Mouse (Mus musculus): ENCODE results near the gene Cops4. TPM values are rescaled to one million over a fixed set of nuclear protein-coding genes. Genes with fewer than 3 reads are reported as not detected.

Cops4 gene
- polyA plus RNA-seq, 1 experiment from 2014 or later, result 210 TPM

- Histone ChIP-seq H3K9ac (no peak overlapping the region), H3K36me3 (no peaks in the 10 kb centered on the region), H3K27ac (no peak overlapping the region), H3K4me1 (no peaks in the 10 kb centered on the region), H3K4me2 (no peak overlapping the region), H3K4me3 (no peak overlapping the region), H3K9me3 (no peaks in the 10 kb centered on the region), H3K27me3 (no peaks in the 10 kb centered on the region)
- 91% methylated on average over 5 of the region's 5 CpGs for WGBS
- no peak for ATAC-seq (ENCODE audit: insufficient number of reproducible peaks, insufficient read depth, low FRiP score, low TSS enrichment, low read depth)
These were observed 64.3 kb downstream of the Cops4 start for GRCm38 (mm10) chr5:100582435-100582826.

- WGBS, result 85% methylated on average over 7 of the region's 7 CpGs
- no peak overlapping the region for H3K9ac ChIP-seq
- H3K27ac ChIP-seq, result no peak overlapping the region
- no peaks in the 10 kb centered on the region for H3K9me3 ChIP-seq
- no peaks in the 10 kb centered on the region for H3K4me1 ChIP-seq
- H3K36me3 ChIP-seq, result no peaks in the 10 kb centered on the region
- H3K27me3 ChIP-seq, result no peaks in the 10 kb centered on the region
- H3K4me3 ChIP-seq, result no peak overlapping the region
- no peak overlapping the region for H3K4me2 ChIP-seq
- ATAC-seq (ENCODE audit: insufficient number of reproducible peaks, insufficient read depth, low FRiP score, low TSS enrichment, low read depth), result no peak
These were observed 65.0 kb downstream of the Cops4 start for GRCm38 (mm10) chr5:100583066-100583465.

GRCm38 (mm10) chr5:100585206-100585644 is 67.1 kb downstream of the Cops4 start:
- no peak for ATAC-seq (ENCODE audit: insufficient number of reproducible peaks, insufficient read depth, low FRiP score, low TSS enrichment, low read depth)
- no peak overlapping the region for H3K4me2 ChIP-seq
- H3K27ac ChIP-seq, result no peak overlapping the region
- H3K36me3 ChIP-seq, result no peaks in the 10 kb centered on the region
- H3K4me3 ChIP-seq, result no peak overlapping the region
- no peaks in the 10 kb centered on the region for H3K9me3 ChIP-seq
- no peak overlapping the region for H3K9ac ChIP-seq
- 80% methylated on average over 8 of the region's 8 CpGs for WGBS
- H3K4me1 ChIP-seq, result no peaks in the 10 kb centered on the region
- no peaks in the 10 kb centered on the region for H3K27me3 ChIP-seq

- 93% methylated on average over 3 of the region's 3 CpGs for WGBS
- Histone ChIP-seq H3K4me2 (no peak overlapping the region), H3K9ac (no peak overlapping the region), H3K4me1 (no peaks in the 10 kb centered on the region), H3K9me3 (no peaks in the 10 kb centered on the region), H3K4me3 (no peak overlapping the region), H3K36me3 (no peaks in the 10 kb centered on the region), H3K27ac (no peak overlapping the region), H3K27me3 (no peaks in the 10 kb centered on the region)
- no peak for ATAC-seq (ENCODE audit: insufficient number of reproducible peaks, insufficient read depth, low FRiP score, low TSS enrichment, low read depth)
These were observed 67.5 kb downstream of the Cops4 start for GRCm38 (mm10) chr5:100585657-100586056.

- no peaks in the 10 kb centered on the region for H3K4me1 ChIP-seq
- H3K4me2 ChIP-seq, result no peak overlapping the region
- H3K27me3 ChIP-seq, result no peaks in the 10 kb centered on the region
- H3K9me3 ChIP-seq, result no peaks in the 10 kb centered on the region
- WGBS, result 93% methylated on average over 7 of the region's 7 CpGs
- no peak overlapping the region for H3K27ac ChIP-seq
- H3K4me3 ChIP-seq, result no peak overlapping the region
- no peaks in the 10 kb centered on the region for H3K36me3 ChIP-seq
- H3K9ac ChIP-seq, result no peak overlapping the region
- ATAC-seq (ENCODE audit: insufficient number of reproducible peaks, insufficient read depth, low FRiP score, low TSS enrichment, low read depth), result no peak
These were observed 69.0 kb downstream of the Cops4 start for GRCm38 (mm10) chr5:100587136-100587535.

GRCm38 (mm10) chr5:100587626-100588025 is 69.5 kb downstream of the Cops4 start:
- ATAC-seq (ENCODE audit: insufficient number of reproducible peaks, insufficient read depth, low FRiP score, low TSS enrichment, low read depth), result no peak
- no peak overlapping the region for H3K4me3 ChIP-seq
- H3K27me3 ChIP-seq, result no peaks in the 10 kb centered on the region
- H3K36me3 ChIP-seq, result no peaks in the 10 kb centered on the region
- no peaks in the 10 kb centered on the region for H3K9me3 ChIP-seq
- H3K9ac ChIP-seq, result no peak overlapping the region
- no peaks in the 10 kb centered on the region for H3K4me1 ChIP-seq
- WGBS, result 47% methylated on average over 2 of the region's 2 CpGs
- no peak overlapping the region for H3K27ac ChIP-seq
- H3K4me2 ChIP-seq, result no peak overlapping the region

- Histone ChIP-seq H3K4me3 (no peak overlapping the region), H3K4me1 (no peaks in the 10 kb centered on the region), H3K9ac (no peak overlapping the region), H3K36me3 (no peaks in the 10 kb centered on the region), H3K9me3 (peaks cover 14% of the 10 kb centered on the region), H3K27ac (no peak overlapping the region), H3K27me3 (no peaks in the 10 kb centered on the region), H3K4me2 (no peak overlapping the region)
- ATAC-seq (ENCODE audit: insufficient number of reproducible peaks, insufficient read depth, low FRiP score, low TSS enrichment, low read depth), result no peak
- 82% methylated on average over 5 of the region's 5 CpGs for WGBS
These were observed 72.4 kb downstream of the Cops4 start for GRCm38 (mm10) chr5:100590505-100590904.

- no peak overlapping the region for H3K9ac ChIP-seq
- no peak overlapping the region for H3K4me3 ChIP-seq
- H3K27ac ChIP-seq, result no peak overlapping the region
- WGBS, result 87% methylated on average over 13 of the region's 13 CpGs
- H3K36me3 ChIP-seq, result no peaks in the 10 kb centered on the region
- H3K4me1 ChIP-seq, result no peaks in the 10 kb centered on the region
- ATAC-seq (ENCODE audit: insufficient number of reproducible peaks, insufficient read depth, low FRiP score, low TSS enrichment, low read depth), result no peak
- peaks cover 14% of the 10 kb centered on the region for H3K9me3 ChIP-seq
- H3K27me3 ChIP-seq, result no peaks in the 10 kb centered on the region
- H3K4me2 ChIP-seq, result no peak overlapping the region
These were observed 76.8 kb downstream of the Cops4 start for GRCm38 (mm10) chr5:100594803-100595467.

GRCm38 (mm10) chr5:100595999-100596398 is 77.9 kb downstream of the Cops4 start:
- no peaks in the 10 kb centered on the region for H3K36me3 ChIP-seq
- no peaks in the 10 kb centered on the region for H3K4me1 ChIP-seq
- no peak overlapping the region for H3K4me2 ChIP-seq
- H3K4me3 ChIP-seq, result no peak overlapping the region
- no peak overlapping the region for H3K27ac ChIP-seq
- ATAC-seq (ENCODE audit: insufficient number of reproducible peaks, insufficient read depth, low FRiP score, low TSS enrichment, low read depth), result no peak
- no peaks in the 10 kb centered on the region for H3K27me3 ChIP-seq
- WGBS, result 90% methylated on average over 6 of the region's 6 CpGs
- H3K9me3 ChIP-seq, result peaks cover 14% of the 10 kb centered on the region
- no peak overlapping the region for H3K9ac ChIP-seq

Small RNAs within 50 kb of the gene (microRNA-seq; reads per million reads assigned to microRNA genes)
- not detected for gene Gm23222

Other genes with a start within 250 kb of the Cops4 start
- gene Sec31a, start 102.1 kb upstream of the Cops4 start, polyA plus RNA-seq (2015; fragmentation: Nextera tagmentation; extraction: Ambion mirVana), result 203 and 220 TPM in 2 replicates
- gene Lin54, start 17.7 kb upstream of the Cops4 start, polyA plus RNA-seq (2015; fragmentation: Nextera tagmentation; extraction: Ambion mirVana), result 11.0 and 11.5 TPM in 2 replicates
- 3.2 and 6.6 TPM in 2 replicates for gene Plac8, start 53.9 kb downstream of the Cops4 start, polyA plus RNA-seq (2015; fragmentation: Nextera tagmentation; extraction: Ambion mirVana)
- 57.2 and 58.9 TPM in 2 replicates for gene Coq2, start 156.8 kb downstream of the Cops4 start, polyA plus RNA-seq (2015; fragmentation: Nextera tagmentation; extraction: Ambion mirVana)
- 4.5 and 4.7 TPM in 2 replicates for gene Hpse, start 201.4 kb downstream of the Cops4 start, polyA plus RNA-seq (2015; fragmentation: Nextera tagmentation; extraction: Ambion mirVana)

Data from embryonic facial prominence, embryonic 13.5 days (tissue).